Mouse (Mus musculus) liver, adult 2 months (tissue): ENCODE data around the gene Eif2a.

Experiments used
- CTCF ChIP-seq: fragments of 200-500 bp; IDR thresholded peaks from 2 replicates; pipeline ENCODE4 v1.5.1; 2011; ENCODE audit warnings: low read depth, low read length, control low read depth
- POLR2A ChIP-seq: fragments of 200-500 bp; IDR thresholded peaks from 2 replicates; pipeline ENCODE4 v1.6.1; 2011; ENCODE audit warnings: low read length, control low read depth; ENCODE audit not compliant: insufficient read depth; ENCODE audit errors: extremely low read depth

DNA sequence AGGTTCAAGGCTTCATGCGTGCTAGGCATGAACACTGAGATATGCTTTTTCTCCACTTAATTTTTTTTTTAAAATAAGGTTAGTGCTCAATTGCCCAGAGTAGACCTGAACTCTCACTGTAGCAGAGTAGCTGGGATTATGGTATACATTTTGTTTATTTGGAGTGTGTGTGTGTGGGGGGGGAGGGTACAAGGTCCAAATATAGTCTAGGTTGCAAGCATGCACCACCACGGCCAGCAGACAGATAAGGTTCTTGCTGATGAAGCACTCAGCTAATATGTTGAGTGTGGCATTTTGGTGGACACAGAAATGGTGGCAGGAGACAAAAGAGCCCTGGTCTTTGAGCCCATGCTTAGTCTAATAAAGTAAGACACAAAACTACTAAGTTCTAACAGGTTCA, 6.7 kb upstream of the Eif2a start:
- no peak for TF ChIP-seq CTCF
- TF ChIP-seq POLR2A = no peak
